Mouse (Mus musculus) heart, adult 2 months (tissue): ENCODE measurements around the gene Phf14. TPM values are rescaled to one million over a fixed set of nuclear protein-coding genes. Genes with fewer than 3 reads are reported as not detected.
A peak's percentile ranks its signal among the peaks of the same experiment; 100 is the strongest.

Experiments used
- DNase-seq, 2 experiments: peaks; one replicate each; pipeline ENCODE4 v3.0.0; 2021
- H3K27ac ChIP-seq: fragments of 200-600 bp; 2 replicates; pipeline ENCODE4 v1.8.1; 2022
- H3K27me3 ChIP-seq: fragments of 200-500 bp; 2 replicates; pipeline ENCODE4 v1.6.1; 2012; ENCODE audit warnings: mild to moderate bottlenecking, low read length, inconsistent platforms, mixed read lengths; ENCODE audit not compliant: control insufficient read depth, insufficient read depth
- H3K36me3 ChIP-seq: fragments of 200-500 bp; 2 replicates; pipeline ENCODE4 v1.6.1; 2012; ENCODE audit warnings: low read length, inconsistent platforms; ENCODE audit not compliant: control insufficient read depth, insufficient read depth
- H3K4me1 ChIP-seq: fragments of 200-500 bp; 2 replicates; pipeline ENCODE4 v1.6.1; 2011; ENCODE audit warnings: low read length; ENCODE audit not compliant: control insufficient read depth, insufficient read depth
- H3K4me3 ChIP-seq: fragments of 200-600 bp; 2 replicates; pipeline ENCODE4 v1.8.1; 2022
- H3K79me2 ChIP-seq: fragments of 200-500 bp; replicated peaks from 2 replicates; pipeline ENCODE4 v1.6.1; 2012; ENCODE audit warnings: mild to moderate bottlenecking, inconsistent platforms, low read length, moderate library complexity, mixed read lengths; ENCODE audit not compliant: control insufficient read depth, insufficient read depth
- H3K9ac ChIP-seq: fragments of 200-500 bp; 2 replicates; pipeline ENCODE4 v1.6.1; 2012; ENCODE audit warnings: low read depth, mild to moderate bottlenecking, control low read depth, inconsistent platforms, low read length, mixed read lengths
- CTCF ChIP-seq: fragments of 200-600 bp; IDR thresholded peaks from 2 replicates; pipeline ENCODE4 v1.8.1; 2022; ENCODE audit warnings: antibody characterized with exemption, mild to moderate bottlenecking, moderate library complexity
- EP300 ChIP-seq: fragments of 200-500 bp; IDR thresholded peaks from 2 replicates; pipeline ENCODE4 v1.6.1; 2011; ENCODE audit warnings: low read depth, low read length, control low read depth; ENCODE audit not compliant: insufficient read depth
- POLR2A ChIP-seq: fragments of 200-500 bp; IDR thresholded peaks from 2 replicates; pipeline ENCODE4 v1.6.1; 2011; ENCODE audit warnings: mild to moderate bottlenecking, low read depth, low read length, control low read depth; ENCODE audit not compliant: insufficient read depth
- WGBS: fragments of 180-500 bp; shearing (Covaris S2); methylation state at CpG from one replicate; pipeline ENCODE4 v1.1.7; 2018; 5-methylcytosine and 5-hydroxymethylcytosine counted together
- intact Hi-C: fragments of 180-260 bp; cut with DNase I; formaldehyde crosslinking; loops from one replicate; pipeline ENCODE4 v1.15.1; 2025
- polyA plus RNA-seq: library from polyadenylated mRNA; depleted of rRNA; stranded (reverse); fragments of >200 nt; gene quantifications from 2 replicates; pipeline ENCODE4 v1.2.3, GENCODE M21; 2012
- total RNA-seq, 2 experiments: library from RNA; stranded (reverse); gene quantifications; 2 replicates each; pipeline ENCODE4 v1.2.3; 2021

Phf14 gene
- total and polyA plus RNA-seq, 3 experiments: 8.4 to 47.4 (median 45.9) TPM

DNA sequence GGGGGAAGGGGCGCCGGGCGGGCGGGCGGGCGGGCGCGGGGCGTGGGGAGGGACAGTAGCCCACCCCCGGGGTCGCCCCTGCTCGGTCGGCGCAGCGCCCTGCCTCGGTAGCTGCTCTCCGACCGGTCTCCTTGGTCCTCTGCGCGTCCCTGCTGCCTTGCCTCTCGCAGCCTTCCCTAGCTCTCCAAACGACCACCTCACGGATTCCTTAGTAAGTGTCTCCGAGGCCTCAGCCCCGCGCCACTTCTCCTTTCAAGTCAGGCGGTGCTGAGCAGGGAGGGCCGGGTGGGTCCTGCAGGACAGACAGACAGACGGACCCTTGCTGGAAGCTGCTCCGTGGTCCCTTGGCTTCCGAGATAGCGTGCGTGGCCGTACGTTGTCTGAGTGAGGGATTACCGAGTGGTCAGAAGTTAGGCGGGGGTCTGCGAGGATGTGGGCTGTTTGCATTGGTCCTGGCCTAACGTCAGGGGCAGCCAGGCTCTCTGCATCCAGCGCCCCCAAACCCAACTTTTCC is 18.5 kb downstream of the Phf14 start:
- no peak for DNase-seq
- peaks cover 1% of the 10 kb centered on the region for H3K4me1 ChIP-seq
- H3K9ac ChIP-seq: peak overlapping the region; percentile 80
- no peaks in the 10 kb centered on the region for H3K79me2 ChIP-seq
- intact Hi-C loops: no loop called here
- H3K27me3 ChIP-seq: no peaks in the 10 kb centered on the region
- H3K4me3 ChIP-seq: peak overlapping the region; percentile 72
- no peak for TF ChIP-seq EP300
- no peak for TF ChIP-seq POLR2A
- TF ChIP-seq CTCF: no peak
- WGBS: under 1% methylated on average over 40 of the region's 40 CpGs
- H3K27ac ChIP-seq: peak overlapping the region; percentile 92
- H3K36me3 ChIP-seq: peaks cover 6% of the 10 kb centered on the region

DNA sequence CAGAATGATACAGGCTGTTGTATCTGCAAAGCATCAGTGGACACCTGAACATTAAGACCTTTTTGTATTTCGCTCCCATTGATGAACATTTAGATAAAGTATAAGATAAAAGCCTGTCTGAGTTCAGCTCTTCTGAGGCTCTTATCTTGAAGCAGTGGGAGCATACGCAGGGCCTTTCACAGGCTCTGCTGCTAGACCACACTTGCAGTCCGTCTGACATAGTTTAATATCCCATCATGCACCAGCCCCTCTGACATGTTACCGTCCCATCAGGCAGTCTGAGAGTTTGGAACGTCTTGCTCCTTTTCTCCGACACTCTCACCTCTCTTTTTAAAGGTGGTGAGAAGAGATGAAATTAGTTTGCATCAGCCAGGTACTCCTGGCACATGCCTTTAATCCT is 19.9 kb downstream of the Phf14 start:
- WGBS: 77% methylated on average over 6 of the region's 6 CpGs
- TF ChIP-seq POLR2A (no peak), EP300 (no peak), CTCF (no peak)
- Histone ChIP-seq H3K27me3 (no peaks in the 10 kb centered on the region), H3K27ac (no peak overlapping the region), H3K79me2 (no peaks in the 10 kb centered on the region), H3K4me3 (no peak overlapping the region), H3K36me3 (peaks cover 6% of the 10 kb centered on the region), H3K4me1 (peaks cover 1% of the 10 kb centered on the region), H3K9ac (no peak overlapping the region)
- no peak for DNase-seq
- intact Hi-C loops: no loop called here

DNA sequence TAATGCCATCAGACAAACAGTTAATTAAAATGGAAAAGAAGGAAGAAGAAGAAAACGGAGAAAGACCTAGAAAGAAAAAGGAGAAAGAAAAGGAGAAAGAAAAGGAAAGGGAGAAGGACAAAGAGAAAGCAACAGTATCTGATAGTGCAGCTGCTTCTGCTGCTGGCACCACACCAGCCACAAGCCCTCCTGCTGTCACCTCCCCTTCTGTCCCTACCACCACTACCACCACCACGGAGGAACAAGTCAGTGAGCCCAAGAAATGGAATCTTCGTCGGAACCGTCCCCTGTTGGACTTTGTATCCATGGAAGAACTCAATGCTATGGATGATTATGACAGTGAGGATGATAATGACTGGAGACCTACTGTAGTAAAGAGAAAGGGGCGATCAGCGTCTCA is 25.8 kb downstream of the Phf14 start:
- peaks cover 2% of the 10 kb centered on the region for H3K36me3 ChIP-seq
- no peaks in the 10 kb centered on the region; the same call in 1 of the 2 replicates for H3K4me1 ChIP-seq
- no peak overlapping the region for H3K27ac ChIP-seq
- no peaks in the 10 kb centered on the region for H3K79me2 ChIP-seq
- 92% methylated on average over 7 of the region's 7 CpGs for WGBS
- intact Hi-C loops: no loop called here
- TF ChIP-seq EP300 (no peak), CTCF (no peak), POLR2A (no peak)
- no peak overlapping the region for H3K9ac ChIP-seq
- no peaks in the 10 kb centered on the region for H3K27me3 ChIP-seq
- no peak overlapping the region for H3K4me3 ChIP-seq
- no peak for DNase-seq

DNA sequence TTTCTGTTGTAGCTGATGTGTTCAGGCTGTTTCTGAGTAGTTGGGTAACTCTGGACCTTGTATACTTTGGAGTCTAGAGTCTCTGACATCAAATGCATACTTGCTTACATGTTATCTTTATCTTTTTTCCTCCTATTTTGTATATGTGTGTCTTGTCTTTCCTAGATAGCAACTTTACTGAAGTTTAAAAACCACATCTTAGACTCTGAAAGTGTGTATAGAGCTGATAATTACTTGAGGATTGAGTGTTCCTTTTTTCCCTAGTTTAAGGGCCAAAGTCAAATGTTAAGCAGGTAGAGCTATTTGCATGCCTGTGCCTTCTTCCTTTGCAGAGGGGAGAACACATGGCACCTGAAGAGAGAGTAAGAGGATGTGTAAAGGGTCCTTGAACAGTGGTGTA is 33.3 kb downstream of the Phf14 start:
- H3K27ac ChIP-seq: no peak overlapping the region
- no peaks in the 10 kb centered on the region for H3K27me3 ChIP-seq
- H3K36me3 ChIP-seq: peaks cover 12% of the 10 kb centered on the region
- H3K79me2 ChIP-seq: peaks cover 1% of the 10 kb centered on the region; the same call in 1 of the 2 replicates
- TF ChIP-seq EP300 (no peak), POLR2A (no peak), CTCF (no peak)
- H3K9ac ChIP-seq: no peak overlapping the region
- DNase-seq: no peak
- no peaks in the 10 kb centered on the region; the same call in 1 of the 2 replicates for H3K4me1 ChIP-seq
- no peak overlapping the region for H3K4me3 ChIP-seq
- intact Hi-C loops: no loop called here

DNA sequence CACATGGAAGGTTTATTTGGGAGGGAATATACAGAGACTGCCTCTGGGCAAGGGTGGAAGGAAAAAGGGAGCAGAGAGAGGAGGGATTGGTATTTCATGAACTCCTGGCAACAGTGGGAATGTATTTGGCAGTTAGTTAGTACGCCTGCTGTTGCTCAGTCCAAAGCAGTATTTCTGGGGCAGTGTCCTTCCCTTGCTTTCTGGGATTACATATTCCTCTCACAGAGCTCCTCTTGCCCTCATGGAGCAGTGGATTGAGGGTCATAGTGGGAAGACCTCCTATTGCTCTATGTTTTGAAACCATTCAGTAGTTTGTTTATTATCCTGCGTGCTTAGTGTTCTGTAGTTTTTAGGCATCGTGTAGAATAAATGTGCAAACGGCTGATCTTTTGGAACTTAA is 34.5 kb downstream of the Phf14 start:
- Histone ChIP-seq H3K4me1 (no peaks in the 10 kb centered on the region; the same call in 1 of the 2 replicates), H3K9ac (no peak overlapping the region), H3K79me2 (peaks cover 1% of the 10 kb centered on the region; the same call in 1 of the 2 replicates), H3K27ac (no peak overlapping the region), H3K4me3 (no peak overlapping the region), H3K27me3 (no peaks in the 10 kb centered on the region), H3K36me3 (peaks cover 12% of the 10 kb centered on the region)
- intact Hi-C loops: no loop called here
- WGBS: 92% methylated on average over 4 of the region's 4 CpGs
- no peak for TF ChIP-seq EP300
- TF ChIP-seq CTCF: no peak
- TF ChIP-seq POLR2A: no peak
- DNase-seq: no peak

DNA sequence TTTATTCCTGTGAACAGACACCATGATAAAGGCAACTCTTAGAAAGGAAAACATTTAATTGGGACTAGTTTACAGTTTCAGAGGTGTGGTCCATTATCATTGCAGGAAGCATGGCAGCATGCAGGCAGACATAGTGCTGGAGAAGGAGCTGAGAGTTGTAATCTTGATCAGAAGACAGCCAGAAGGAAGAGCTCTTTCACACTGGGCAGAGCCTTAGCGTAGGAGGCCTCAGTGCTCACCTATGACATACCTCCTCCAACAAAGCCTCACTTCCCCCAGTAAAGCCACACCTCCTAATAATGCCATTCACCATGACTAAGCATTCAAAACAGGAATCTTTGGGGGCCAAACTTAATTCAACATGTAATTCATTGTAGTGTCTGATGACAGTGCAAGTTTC is 40.5 kb downstream of the Phf14 start:
- peaks cover 1% of the 10 kb centered on the region for H3K4me1 ChIP-seq
- H3K4me3 ChIP-seq: no peak overlapping the region
- no peaks in the 10 kb centered on the region for H3K27me3 ChIP-seq
- no peak overlapping the region for H3K27ac ChIP-seq
- peaks cover 12% of the 10 kb centered on the region for H3K36me3 ChIP-seq
- H3K9ac ChIP-seq: no peak overlapping the region
- DNase-seq: no peak
- peaks cover 1% of the 10 kb centered on the region; the same call in 1 of the 2 replicates for H3K79me2 ChIP-seq
- WGBS: 89% methylated on average over 1 of the region's 1 CpGs
- no peak for TF ChIP-seq EP300
- no peak for TF ChIP-seq POLR2A
- no peak for TF ChIP-seq CTCF
- intact Hi-C loops: no loop called here
